Mouse (Mus musculus): ENCODE measurements around the gene Tmem150c. TPM values are rescaled to one million over a fixed set of nuclear protein-coding genes. Genes with fewer than 3 reads are reported as not detected.

Tmem150c gene
- polyA plus RNA-seq, 2 experiments, result 0.24 to 0.37 TPM

DNA sequence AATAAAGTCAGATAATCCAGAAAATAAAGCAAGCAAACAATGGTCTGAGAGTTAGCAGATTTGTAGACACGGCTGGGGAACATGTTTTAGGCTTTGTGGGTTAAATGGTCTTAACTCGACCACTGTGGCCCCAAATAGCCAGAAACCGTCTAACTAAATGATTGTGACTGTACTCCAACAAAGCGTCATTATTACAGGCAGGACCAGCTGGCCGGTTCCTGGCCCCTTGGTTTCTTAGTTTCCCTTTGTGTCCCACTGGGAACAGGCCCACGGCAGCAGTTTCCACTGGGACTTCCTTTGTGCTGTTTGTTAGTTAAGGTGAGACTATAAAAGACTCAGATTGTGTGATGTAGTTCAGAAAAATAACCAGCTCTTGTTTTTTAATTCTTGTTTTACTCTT is 100.9 kb downstream of the Tmem150c start:
- Histone ChIP-seq H3K27ac (no peak overlapping the region), H3K9me3 (ENCODE audit: control insufficient read depth, low read length) (no peaks in the 10 kb centered on the region), H3K36me3 (replicated peaks; ENCODE audit: control insufficient read depth, insufficient read depth, low read depth) (peaks cover 9% of the 10 kb centered on the region), H3K4me2 (ENCODE audit: low read depth) (no peak overlapping the region), H3K4me3 (ENCODE audit: insufficient read depth in 1 of 2, low read depth in 2 of 2, low read length in 2 of 2) (no peak overlapping the region), H3K4me1 (replicated peaks; ENCODE audit: control insufficient read depth in 2 of 2, insufficient read depth in 2 of 2, low read length in 1 of 2) (peaks cover 11 to 16% of the 10 kb centered on the region in 2 experiments), H3K27me3 (ENCODE audit: control insufficient read depth, insufficient read depth, low read length) (no peaks in the 10 kb centered on the region), H3K9ac (replicated peaks) (no peak overlapping the region)
- WGBS (ENCODE audit: insufficient replicate concordance), result 78% methylated on average over 6 of the region's 6 CpGs
- ATAC-seq (ENCODE audit: insufficient read depth) (no peak), DNase-seq (ENCODE audit: low read depth in 3 of 3, low spot score in 3 of 3) (no peak)
- TF ChIP-seq EP300 (IDR thresholded peaks at IDR 0.05; ENCODE audit: low read depth), result no peak
- TF ChIP-seq CTCF (IDR thresholded peaks at IDR 0.05; ENCODE audit: low read depth), result no peak

DNA sequence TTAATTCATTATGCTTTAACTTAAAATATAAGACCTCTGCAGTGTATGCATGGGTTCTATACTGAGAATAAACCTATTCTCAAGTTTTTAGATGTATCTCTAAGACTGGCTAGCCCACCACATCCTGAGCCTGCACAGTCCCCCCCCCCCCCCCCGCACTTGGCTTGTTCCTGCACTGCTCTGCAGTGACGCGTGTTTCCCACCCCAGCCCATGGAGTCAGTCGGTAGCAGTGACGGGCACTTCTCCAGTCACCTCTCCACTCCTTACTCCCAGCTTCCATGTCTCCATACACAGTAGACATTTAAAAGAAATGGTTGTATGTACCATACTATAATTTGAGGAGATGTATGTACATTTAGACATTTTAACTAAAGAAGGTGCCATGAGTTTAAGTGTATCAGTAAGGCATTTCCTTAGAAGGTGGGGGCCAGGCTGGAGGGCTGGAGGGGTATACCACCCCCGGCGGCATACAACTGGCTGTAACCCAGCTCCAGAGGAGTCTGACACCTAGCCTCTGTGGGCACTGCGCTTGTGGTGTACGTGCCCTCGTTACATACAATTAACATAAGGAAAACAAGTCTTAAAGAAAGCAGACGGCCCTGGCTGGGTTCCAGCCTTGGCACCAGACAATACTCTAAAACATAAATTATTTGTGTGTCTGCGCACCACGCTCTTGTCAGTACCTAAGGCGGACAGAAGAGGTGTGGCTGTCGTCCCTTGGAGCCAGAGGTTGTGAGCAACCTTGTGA is 102.0 kb downstream of the Tmem150c start:
- no peaks in the 10 kb centered on the region for H3K27me3 ChIP-seq (ENCODE audit: control insufficient read depth, insufficient read depth, low read length)
- TF ChIP-seq EP300 (IDR thresholded peaks at IDR 0.05; ENCODE audit: low read depth) (no peak), CTCF (IDR thresholded peaks at IDR 0.05; ENCODE audit: low read depth) (no peak)
- H3K36me3 ChIP-seq (replicated peaks; ENCODE audit: control insufficient read depth, insufficient read depth, low read depth), result peaks cover 9% of the 10 kb centered on the region
- H3K4me3 ChIP-seq (ENCODE audit: insufficient read depth in 1 of 2, low read depth in 2 of 2, low read length in 2 of 2), result no peak overlapping the region
- DNase-seq (ENCODE audit: low read depth in 3 of 3, low spot score in 3 of 3) (no peak), ATAC-seq (ENCODE audit: insufficient read depth) (no peak)
- 79% methylated on average over 14 of the region's 15 CpGs for WGBS (ENCODE audit: insufficient replicate concordance)
- H3K27ac ChIP-seq, result no peak overlapping the region
- no peak overlapping the region for H3K4me2 ChIP-seq (ENCODE audit: low read depth)
- no peaks in the 10 kb centered on the region for H3K9me3 ChIP-seq (ENCODE audit: control insufficient read depth, low read length)
- H3K9ac ChIP-seq (replicated peaks), result no peak overlapping the region
- peaks cover 11 to 16% of the 10 kb centered on the region in 2 experiments for H3K4me1 ChIP-seq (replicated peaks; ENCODE audit: control insufficient read depth in 2 of 2, insufficient read depth in 2 of 2, low read length in 1 of 2)

DNA sequence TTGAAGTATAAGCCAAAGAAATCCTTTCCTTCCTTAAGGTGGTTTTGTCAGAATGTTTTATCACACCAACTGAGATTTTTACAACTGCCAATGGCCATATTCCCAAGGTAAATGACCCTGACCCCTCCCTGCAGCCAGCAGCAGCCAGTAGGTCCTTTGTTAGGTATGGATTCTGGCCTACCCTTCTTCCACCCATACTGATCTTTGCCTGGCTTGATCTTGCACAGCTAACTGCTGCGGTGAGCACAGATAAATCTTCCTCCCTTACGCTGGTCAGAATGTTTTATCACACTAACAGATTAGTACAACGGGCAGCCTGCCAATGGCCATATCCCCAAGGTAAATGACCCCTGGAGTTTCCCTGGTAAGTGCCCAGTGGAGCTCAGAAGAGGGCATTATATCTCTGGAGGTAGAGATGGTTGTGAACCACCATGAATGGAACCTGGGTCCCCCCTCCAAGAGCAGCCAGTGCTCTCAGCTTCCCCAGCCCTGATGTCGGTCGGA is 103.7 kb downstream of the Tmem150c start:
- Histone ChIP-seq H3K9ac (replicated peaks) (no peak overlapping the region), H3K4me3 (ENCODE audit: insufficient read depth in 1 of 2, low read depth in 2 of 2, low read length in 2 of 2) (no peak overlapping the region), H3K36me3 (replicated peaks; ENCODE audit: control insufficient read depth, insufficient read depth, low read depth) (peaks cover 3% of the 10 kb centered on the region), H3K4me2 (ENCODE audit: low read depth) (no peak overlapping the region), H3K9me3 (ENCODE audit: control insufficient read depth, low read length) (no peaks in the 10 kb centered on the region), H3K27ac (no peak overlapping the region), H3K4me1 (replicated peaks; ENCODE audit: control insufficient read depth in 2 of 2, insufficient read depth in 2 of 2, low read length in 1 of 2) (peaks cover 11 to 16% of the 10 kb centered on the region in 2 experiments), H3K27me3 (ENCODE audit: control insufficient read depth, insufficient read depth, low read length) (no peaks in the 10 kb centered on the region)
- ATAC-seq (ENCODE audit: insufficient read depth), result no peak
- DNase-seq (ENCODE audit: low read depth in 3 of 3, low spot score in 3 of 3), result no peak
- WGBS (ENCODE audit: insufficient replicate concordance), result 49% methylated on average over 5 of the region's 5 CpGs
- TF ChIP-seq CTCF (IDR thresholded peaks at IDR 0.05; ENCODE audit: low read depth) (no peak), EP300 (IDR thresholded peaks at IDR 0.05; ENCODE audit: low read depth) (no peak)

DNA sequence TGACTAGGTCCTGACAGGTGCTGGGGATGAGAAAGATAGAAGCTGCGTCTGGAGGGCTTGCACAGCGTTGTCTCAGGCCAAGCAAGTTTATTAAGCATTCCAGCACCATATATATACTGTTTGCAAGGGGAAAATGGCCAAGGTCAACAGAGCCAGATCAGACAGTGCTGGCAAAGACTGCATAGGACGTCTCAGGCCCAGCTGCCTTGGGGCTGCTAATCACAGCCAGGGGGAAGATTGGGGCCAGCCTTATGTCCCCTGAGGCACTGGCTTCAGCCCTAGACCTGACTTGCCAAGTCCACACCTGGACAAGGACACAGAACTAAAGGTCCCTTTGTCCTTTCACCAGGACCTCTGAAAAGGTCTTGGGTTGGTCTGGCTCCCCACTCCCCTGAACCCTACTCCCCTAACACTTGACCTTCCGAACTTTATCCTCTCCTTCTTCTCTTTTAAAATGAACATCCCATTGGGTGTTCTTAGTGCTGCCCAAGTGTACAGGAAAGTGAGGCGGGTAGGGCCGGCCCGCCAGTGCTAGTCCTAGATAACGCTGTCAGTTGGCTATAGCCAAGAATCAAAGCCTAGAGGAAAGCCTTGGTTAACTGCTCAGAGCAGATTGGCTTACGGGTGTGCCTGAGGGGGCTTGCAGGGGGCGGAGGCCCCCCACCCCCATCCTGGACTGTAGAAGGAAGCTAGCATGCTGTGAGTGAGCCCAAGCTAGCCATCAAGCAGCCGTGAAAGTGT is 104.6 kb downstream of the Tmem150c start:
- ATAC-seq (ENCODE audit: insufficient read depth) (peak; percentile 72), DNase-seq (ENCODE audit: low read depth in 3 of 3, low spot score in 3 of 3) (no peak)
- WGBS (ENCODE audit: insufficient replicate concordance), result 16% methylated on average over 11 of the region's 11 CpGs
- Histone ChIP-seq H3K9ac (replicated peaks) (no peak overlapping the region), H3K27me3 (ENCODE audit: control insufficient read depth, insufficient read depth, low read length) (no peaks in the 10 kb centered on the region), H3K36me3 (replicated peaks; ENCODE audit: control insufficient read depth, insufficient read depth, low read depth) (peaks cover 2% of the 10 kb centered on the region; the same call in 1 of the 2 replicates), H3K27ac (no peak overlapping the region), H3K9me3 (ENCODE audit: control insufficient read depth, low read length) (no peaks in the 10 kb centered on the region), H3K4me1 (replicated peaks; ENCODE audit: control insufficient read depth in 2 of 2, insufficient read depth in 2 of 2, low read length in 1 of 2) (peaks cover 11 to 17% of the 10 kb centered on the region in 2 experiments), H3K4me3 (ENCODE audit: insufficient read depth in 1 of 2, low read depth in 2 of 2, low read length in 2 of 2) (no peak overlapping the region), H3K4me2 (ENCODE audit: low read depth) (peak overlapping the region; percentile 1; the same call in 1 of the 2 replicates)
- TF ChIP-seq CTCF (IDR thresholded peaks at IDR 0.05; ENCODE audit: low read depth) (no peak), EP300 (IDR thresholded peaks at IDR 0.05; ENCODE audit: low read depth) (peak; percentile 78)

DNA sequence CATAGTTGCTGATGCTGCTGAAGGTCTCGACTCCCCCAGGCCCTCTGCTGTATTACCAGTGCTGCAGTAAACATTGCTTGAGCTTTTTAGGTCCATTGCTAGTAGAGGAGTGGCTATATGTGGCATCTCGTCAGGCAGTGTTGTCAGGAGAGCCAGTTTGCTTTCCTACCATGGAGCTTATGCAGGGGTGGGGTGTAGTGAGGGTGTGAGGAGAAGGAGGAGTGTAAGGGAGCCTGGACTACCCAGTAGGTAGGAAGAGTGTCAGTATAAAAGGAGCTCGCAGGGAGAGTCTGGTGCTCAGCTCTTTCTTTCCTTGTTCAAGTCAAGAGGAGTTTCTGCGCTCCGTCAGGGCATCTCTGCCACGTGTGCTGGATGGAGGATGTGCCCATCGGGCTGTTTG is 106.9 kb downstream of the Tmem150c start:
- ATAC-seq (ENCODE audit: insufficient read depth), result no peak
- Histone ChIP-seq H3K27me3 (ENCODE audit: control insufficient read depth, insufficient read depth, low read length) (no peaks in the 10 kb centered on the region), H3K4me2 (ENCODE audit: low read depth) (no peak overlapping the region), H3K36me3 (replicated peaks; ENCODE audit: control insufficient read depth, insufficient read depth, low read depth) (no peaks in the 10 kb centered on the region), H3K9ac (replicated peaks) (no peak overlapping the region), H3K9me3 (ENCODE audit: control insufficient read depth, low read length) (no peaks in the 10 kb centered on the region), H3K27ac (no peak overlapping the region), H3K4me3 (ENCODE audit: insufficient read depth in 1 of 2, low read depth in 2 of 2, low read length in 2 of 2) (no peak overlapping the region), H3K4me1 (replicated peaks; ENCODE audit: control insufficient read depth in 2 of 2, insufficient read depth in 2 of 2, low read length in 1 of 2) (peaks cover 11 to 20% of the 10 kb centered on the region in 2 experiments)
- DNase-seq (ENCODE audit: low read depth in 3 of 3, low spot score in 3 of 3), result no peak
- WGBS (ENCODE audit: insufficient replicate concordance), result 81% methylated on average over 7 of the region's 7 CpGs
- TF ChIP-seq CTCF (IDR thresholded peaks at IDR 0.05; ENCODE audit: low read depth) (no peak), EP300 (IDR thresholded peaks at IDR 0.05; ENCODE audit: low read depth) (no peak)

Data from liver, embryonic 14.5 days (tissue).